Mouse (Mus musculus) CH12.LX (cell line): ENCODE measurements around the gene Pnpla8. TPM values are rescaled to one million over a fixed set of nuclear protein-coding genes. Genes with fewer than 3 reads are reported as not detected.

Experiments
- DNase-seq: peaks from one replicate; pipeline ENCODE4 v3.0.0-alpha.2; 2013; ENCODE audit errors: extremely low read depth
- H3K27ac ChIP-seq: 2 replicates; pipeline ENCODE4 v1.5.1; 2012; ENCODE audit warnings: low read depth, mild to moderate bottlenecking, control low read depth, moderate library complexity; ENCODE audit not compliant: insufficient read depth
- H3K27me3 ChIP-seq: replicated peaks from 2 replicates; pipeline ENCODE3; 2012; ENCODE audit warnings: inconsistent platforms
- H3K36me3 ChIP-seq, 2 experiments: replicated peaks in 1 of 2; 2 replicates each; pipeline versions ENCODE3 to v1.6.1; 2012; ENCODE audit warnings: inconsistent platforms in 1 of 2, low read length in 1 of 2, mild to moderate bottlenecking in 1 of 2, mixed read lengths in 1 of 2, moderate library complexity in 1 of 2; ENCODE audit not compliant: control insufficient read depth in 1 of 2, insufficient read depth in 1 of 2
- H3K4me1 ChIP-seq, 2 experiments: 2 replicates each; pipeline ENCODE4 v1.6.1; 2012; ENCODE audit warnings: inconsistent platforms in 1 of 2, moderate library complexity in 1 of 2; ENCODE audit not compliant: insufficient read depth in 2 of 2, control insufficient read depth in 1 of 2
- H3K4me2 ChIP-seq: 2 replicates; pipeline ENCODE4 v1.6.1; 2012; ENCODE audit warnings: low read depth, mild to moderate bottlenecking, control low read depth; ENCODE audit not compliant: poor library complexity, insufficient read depth, severe bottlenecking
- H3K4me3 ChIP-seq, 3 experiments: fragments of 150-350 bp in 1 of 3; sonication (generic) in 1 of 3; replicated peaks in 1 of 3; 2 replicates each; pipeline versions ENCODE3 to v1.5.1; 2011 to 2012; ENCODE audit warnings: low read depth in 2 of 3, low read length in 2 of 3, mild to moderate bottlenecking in 2 of 3, moderate library complexity in 2 of 3, control low read depth in 1 of 3, improper control_type of control experiment in 1 of 3, inconsistent platforms in 1 of 3, mixed read lengths in 1 of 3; ENCODE audit not compliant: poor library complexity in 1 of 3
- H3K79me2 ChIP-seq: replicated peaks from 2 replicates; pipeline ENCODE4 v1.6.1; 2012; ENCODE audit warnings: mild to moderate bottlenecking, moderate library complexity; ENCODE audit not compliant: control insufficient read depth, poor library complexity, insufficient read depth, severe bottlenecking; ENCODE audit errors: extremely low read depth
- H3K9ac ChIP-seq: 2 replicates; pipeline ENCODE4 v1.6.1; 2012; ENCODE audit warnings: low read depth, mild to moderate bottlenecking, control low read depth, moderate library complexity; ENCODE audit not compliant: insufficient read depth
- H3K9me3 ChIP-seq: replicated peaks from 2 replicates; pipeline ENCODE3; 2012; ENCODE audit warnings: low read length, inconsistent platforms, mixed read lengths
- BHLHE40 ChIP-seq: IDR thresholded peaks from 2 replicates; pipeline ENCODE4 v1.6.1; 2011; ENCODE audit warnings: mild to moderate bottlenecking, low read depth, low read length, improper control_type of control experiment
- CHD1 ChIP-seq: IDR thresholded peaks from 2 replicates; pipeline ENCODE4 v1.6.1; 2012; ENCODE audit warnings: low read depth, low read length, improper control_type of control experiment, inconsistent platforms
- CTCF ChIP-seq, 2 experiments: IDR thresholded peaks in 1 of 2; conservative IDR thresholded peaks in 1 of 2; 2 replicates each; pipeline ENCODE4 v1.5.1; 2011 to 2012; ENCODE audit warnings: low read depth in 2 of 2, low read length in 2 of 2, improper control_type of control experiment in 1 of 2, inconsistent platforms in 1 of 2, mild to moderate bottlenecking in 1 of 2, moderate library complexity in 1 of 2
- EP300 ChIP-seq: IDR thresholded peaks from 2 replicates; pipeline ENCODE4 v1.6.1; 2011; ENCODE audit warnings: low read length, improper control_type of control experiment
- GABPA ChIP-seq: IDR thresholded peaks from 2 replicates; pipeline ENCODE4 v1.6.1; 2012; ENCODE audit warnings: low read depth, low read length, improper control_type of control experiment, inconsistent platforms; ENCODE audit not compliant: insufficient replicate concordance
- JUN ChIP-seq: IDR thresholded peaks from 2 replicates; pipeline ENCODE4 v1.6.1; 2011; ENCODE audit warnings: low read depth, mild to moderate bottlenecking, low read length, improper control_type of control experiment, moderate library complexity; ENCODE audit not compliant: insufficient read depth
- JUND ChIP-seq: conservative IDR thresholded peaks from 2 replicates; pipeline ENCODE4 v1.6.1; 2011; ENCODE audit warnings: low read depth, low read length, improper control_type of control experiment
- MAX ChIP-seq: IDR thresholded peaks from 2 replicates; pipeline ENCODE4 v1.6.1; 2011; ENCODE audit warnings: low read length, improper control_type of control experiment
- MAZ ChIP-seq: IDR thresholded peaks from 2 replicates; pipeline ENCODE4 v1.6.1; 2012; ENCODE audit warnings: low read depth, mild to moderate bottlenecking, inconsistent platforms, low read length, improper control_type of control experiment, moderate library complexity
- MXI1 ChIP-seq: IDR thresholded peaks from 2 replicates; pipeline ENCODE4 v1.6.1; 2011; ENCODE audit warnings: mild to moderate bottlenecking, low read depth, low read length, improper control_type of control experiment
- MYC ChIP-seq: IDR thresholded peaks from 2 replicates; pipeline ENCODE4 v1.6.1; 2011; ENCODE audit warnings: low read depth, mild to moderate bottlenecking, improper control_type of control experiment, low read length
- POLR2A ChIP-seq: IDR thresholded peaks from 2 replicates; pipeline ENCODE4 v1.6.1; 2011; ENCODE audit warnings: low read depth, mild to moderate bottlenecking, improper control_type of control experiment, low read length
- RAD21 ChIP-seq: IDR thresholded peaks from 2 replicates; pipeline ENCODE4 v1.6.1; 2011; ENCODE audit warnings: low read depth, mild to moderate bottlenecking, low read length, improper control_type of control experiment, moderate library complexity
- SMC3 ChIP-seq: IDR thresholded peaks from 2 replicates; pipeline ENCODE4 v1.6.1; 2011; ENCODE audit warnings: low read depth, low read length, improper control_type of control experiment
- TBP ChIP-seq: conservative IDR thresholded peaks from 2 replicates; pipeline ENCODE4 v1.6.1; 2011; ENCODE audit warnings: low read depth, low read length, improper control_type of control experiment
- TCF12 ChIP-seq: IDR thresholded peaks from 2 replicates; pipeline ENCODE4 v1.6.1; 2014; ENCODE audit warnings: low read depth, mild to moderate bottlenecking, inconsistent platforms, low read length, improper control_type of control experiment
- UBTF ChIP-seq: IDR thresholded peaks from 2 replicates; pipeline ENCODE4 v1.6.1; 2012; ENCODE audit warnings: low read depth, mild to moderate bottlenecking, inconsistent platforms, low read length, improper control_type of control experiment, moderate library complexity
- ZNF384 ChIP-seq: IDR thresholded peaks from 2 replicates; pipeline ENCODE4 v1.6.1; 2012; ENCODE audit warnings: low read depth, low read length, improper control_type of control experiment, inconsistent platforms
- dilution Hi-C: fragments of 300-500 bp; cut with MboI; formaldehyde crosslinking; loops from 2 replicates; pipeline ENCODE4 v1.14.3; 2020; ENCODE audit warnings: low sequenced_read_pairs; ENCODE audit not compliant: extremely low pct_unique_long_range_greater_than_20kb, extremely low pct_ligation_motif_present
- in situ Hi-C: fragments of 300-500 bp; cut with MboI; formaldehyde crosslinking; loops from 3 replicates; pipeline ENCODE4 v1.14.3; 2019; ENCODE audit warnings: low sequenced_read_pairs, low pct_ligation_motif_present, low pct_unique_long_range_greater_than_20kb, mixed read lengths
- polyA plus RNA-seq: library from polyadenylated mRNA; unstranded; fragments of >175 nt; gene quantifications from 2 replicates; pipeline ENCODE4 v1.2.1, GENCODE M21; 2012; ENCODE audit warnings: low read depth; ENCODE audit not compliant: insufficient read length
- total RNA-seq, 2 experiments: library from RNA; depleted of rRNA; stranded (reverse); fragments of 300-350 nt in 1 of 2; fragments of >200 nt in 1 of 2; gene quantifications; 2 replicates each; pipeline ENCODE4 v1.2.3; 2012 to 2014

The Pnpla8 gene
- total and polyA plus RNA-seq, 3 experiments: 32.3 to 129 (median 63.7) TPM

- no peak for DNase-seq
- dilution Hi-C loops: no loop called here
- Histone ChIP-seq H3K9ac (no peak overlapping the region), H3K36me3 (no peaks in the 10 kb centered on the region), H3K9me3 (no peaks in the 10 kb centered on the region), H3K79me2 (no peaks in the 10 kb centered on the region), H3K4me2 (peak overlapping the region; percentile 87), H3K4me3 (peak overlapping the region; percentile 16 to 57 (median 47)), H3K4me1 (peaks cover 0 to 11% of the 10 kb centered on the region in 2 experiments; a peak in 1 of 4 replicates), H3K27me3 (peaks cover 21% of the 10 kb centered on the region), H3K27ac (no peak overlapping the region)
- TF ChIP-seq POLR2A (no peak), JUN (no peak), MAZ (no peak), CTCF (conservative IDR thresholded peaks at IDR 0.05 in 1 of 2, IDR thresholded peaks at IDR 0.05 in 1 of 2; ENCODE audit: low read depth in 2 of 2, low read length in 2 of 2) (no peak), SMC3 (no peak), MAX (no peak), MYC (no peak), BHLHE40 (no peak), CHD1 (no peak)
- in situ Hi-C loops: no loop called here
Observed at GRCm38 (mm10) chr12:44329316-44330215, 108.4 kb downstream of the Pnpla8 start.

GRCm38 (mm10) chr12:44330216-44330719, 109.1 kb downstream of the Pnpla8 start:
- peak in 1 of 2 experiments; percentile 29; a peak in 2 of 4 replicates for TF ChIP-seq CTCF (conservative IDR thresholded peaks at IDR 0.05 in 1 of 2, IDR thresholded peaks at IDR 0.05 in 1 of 2; ENCODE audit: low read depth in 2 of 2, low read length in 2 of 2)
- TF ChIP-seq MXI1: no peak
- TF ChIP-seq RAD21: peak; percentile 2
- no peaks in the 10 kb centered on the region for H3K36me3 ChIP-seq
- H3K27ac ChIP-seq: no peak overlapping the region
- dilution Hi-C loops (no loop called here), in situ Hi-C loops (no loop called here)
- no peaks in the 10 kb centered on the region for H3K9me3 ChIP-seq
- H3K4me1 ChIP-seq: peaks cover 0 to 11% of the 10 kb centered on the region in 2 experiments; a peak in 1 of 4 replicates
- H3K4me2 ChIP-seq: peak overlapping the region; percentile 87
- no peak for DNase-seq
- H3K9ac ChIP-seq: no peak overlapping the region
- peaks cover 21% of the 10 kb centered on the region for H3K27me3 ChIP-seq
- H3K79me2 ChIP-seq: no peaks in the 10 kb centered on the region
- peak overlapping the region in 1 of 3 experiments; percentile 57 for H3K4me3 ChIP-seq

- dilution Hi-C loops: no loop called here
- Histone ChIP-seq H3K4me2 (no peak overlapping the region), H3K4me3 (no peak overlapping the region), H3K27me3 (no peaks in the 10 kb centered on the region), H3K4me1 (no peaks in the 10 kb centered on the region; a peak in 2 of 4 replicates), H3K9me3 (no peaks in the 10 kb centered on the region), H3K79me2 (no peaks in the 10 kb centered on the region), H3K9ac (no peak overlapping the region), H3K36me3 (no peaks in the 10 kb centered on the region), H3K27ac (no peak overlapping the region)
- no peak for TF ChIP-seq GABPA
- no peak for TF ChIP-seq RAD21
- TF ChIP-seq TBP: no peak
- no peak for TF ChIP-seq JUN
- no peak for TF ChIP-seq POLR2A
- TF ChIP-seq MYC: no peak
- no peak for TF ChIP-seq MAX
- TF ChIP-seq UBTF: no peak
- TF ChIP-seq CHD1: no peak
- TF ChIP-seq ZNF384: no peak
- TF ChIP-seq TCF12: no peak
- TF ChIP-seq JUND: no peak
- no peak for TF ChIP-seq EP300
- no peak for DNase-seq
- in situ Hi-C loops: no loop called here
Observed at GRCm38 (mm10) chr12:44337136-44337640, 116.0 kb downstream of the Pnpla8 start.
